Mouse (Mus musculus) liver, embryonic 16.5 days (tissue): ENCODE data around the gene Bcl2a1a. TPM values are rescaled to one million over a fixed set of nuclear protein-coding genes. Genes with fewer than 3 reads are reported as not detected.
A peak's percentile ranks its signal among the peaks of the same experiment; 100 is the strongest.
"Not testable (repeated sequence)": the region's sequence is repeated elsewhere in the genome, so short reads cannot be mapped to it uniquely, and the experiment has no call there.

Experiments
- ATAC-seq: fragments of 200-750 bp; cut with Nextera tagmentation; 2 replicates; pipeline ENCODE4 v1.8.0; 2017; ENCODE audit warnings: low read depth, mild to moderate bottlenecking, moderate number of reproducible peaks, moderate library complexity
- H3K27ac ChIP-seq: fragments of 300-500 bp; sonication (generic); 2 replicates; pipeline ENCODE4 v1.5.1; 2014; ENCODE audit warnings: mild to moderate bottlenecking, low read length
- H3K27me3 ChIP-seq: fragments of 300-500 bp; sonication (generic); 2 replicates; pipeline ENCODE4 v1.6.1; 2014; ENCODE audit warnings: low read depth, low read length, mixed read lengths; ENCODE audit not compliant: control insufficient read depth, insufficient read depth
- H3K36me3 ChIP-seq: fragments of 300-500 bp; sonication (generic); 2 replicates; pipeline ENCODE4 v1.6.1; 2014; ENCODE audit warnings: mild to moderate bottlenecking; ENCODE audit not compliant: control insufficient read depth, insufficient read depth
- H3K4me1 ChIP-seq: fragments of 300-500 bp; sonication (generic); 2 replicates; pipeline ENCODE4 v1.6.1; 2014; ENCODE audit warnings: low read depth, low read length, mixed read lengths; ENCODE audit not compliant: control insufficient read depth
- H3K4me2 ChIP-seq: fragments of 300-500 bp; sonication (generic); 2 replicates; pipeline ENCODE4 v1.6.1; 2014; ENCODE audit warnings: low read depth, low read length, mixed read lengths
- H3K4me3 ChIP-seq: fragments of 300-500 bp; sonication (generic); 2 replicates; pipeline ENCODE4 v1.5.1; 2014; ENCODE audit warnings: low read depth, mild to moderate bottlenecking, low read length
- H3K9ac ChIP-seq: fragments of 300-500 bp; sonication (generic); 2 replicates; pipeline ENCODE4 v1.6.1; 2014; ENCODE audit warnings: low read depth, low read length
- H3K9me3 ChIP-seq: fragments of 300-500 bp; sonication (generic); replicated peaks from 2 replicates; pipeline ENCODE4 v1.6.1; 2016; ENCODE audit warnings: low read length; ENCODE audit not compliant: control insufficient read depth
- WGBS: fragments of 180-500 bp; shearing (Covaris S2); extraction: QIAGEN DNeasy Blood & Tissue Kit; methylation state at CpG from one replicate; pipeline ENCODE4 v1.1.7; 2014; ENCODE audit not compliant: insufficient replicate concordance; 5-methylcytosine and 5-hydroxymethylcytosine counted together
- polyA plus RNA-seq: library from polyadenylated mRNA; unstranded; fragments of >200 nt; fragmentation: Nextera tagmentation; extraction: Ambion mirVana; gene quantifications from 2 replicates; pipeline ENCODE4 v1.2.1, GENCODE M21; 2015

The Bcl2a1a gene
- 0.47 TPM in 1 of 2 replicates, not detected in the other for polyA plus RNA-seq

GRCm38 (mm10) chr9:88956670-88957153 lies at the start of gene Bcl2a1a:
TSS of gene Bcl2a1a (plus strand) at chr9:88956900.
- peak; percentile 19; the same call in 1 of the 2 replicates for ATAC-seq
- H3K9ac ChIP-seq, H3K36me3 ChIP-seq, H3K4me1 ChIP-seq, H3K9me3 ChIP-seq, H3K4me2 ChIP-seq, H3K4me3 ChIP-seq, H3K27me3 ChIP-seq, H3K27ac ChIP-seq: not testable (repeated sequence)
- WGBS, result 47% methylated on average over 5 of the region's 5 CpGs

- H3K4me1 ChIP-seq, H3K9me3 ChIP-seq, H3K4me2 ChIP-seq, H3K27me3 ChIP-seq, ATAC-seq, H3K36me3 ChIP-seq, H3K9ac ChIP-seq, H3K4me3 ChIP-seq, H3K27ac ChIP-seq: not testable (repeated sequence)
- WGBS, result 55% methylated on average over 4 of the region's 5 CpGs
These were observed 40.1 kb upstream of the Bcl2a1a start for GRCm38 (mm10) chr9:88916576-88916975.

- H3K9me3 ChIP-seq, H3K27me3 ChIP-seq, H3K4me1 ChIP-seq, H3K4me2 ChIP-seq, H3K27ac ChIP-seq, H3K36me3 ChIP-seq, H3K9ac ChIP-seq, H3K4me3 ChIP-seq, ATAC-seq: not testable (repeated sequence)
- WGBS, result 3% methylated on average over 1 of the region's 3 CpGs
These were observed 18.4 kb upstream of the Bcl2a1a start for GRCm38 (mm10) chr9:88938312-88938711.

GRCm38 (mm10) chr9:88951466-88951865 lies 5.2 kb upstream of the Bcl2a1a start:
- ATAC-seq, H3K9me3 ChIP-seq, H3K27me3 ChIP-seq, H3K27ac ChIP-seq, H3K9ac ChIP-seq, H3K4me3 ChIP-seq, H3K4me2 ChIP-seq, H3K4me1 ChIP-seq, H3K36me3 ChIP-seq: not testable (repeated sequence)

- H3K9ac ChIP-seq, H3K9me3 ChIP-seq: not testable (repeated sequence)
- 0 out of 2 replicates have a peak, but pooled peaks have one; percentile 27 for ATAC-seq
These were observed 3.5 kb upstream of the Bcl2a1a start for GRCm38 (mm10) chr9:88953151-88953550.

GRCm38 (mm10) chr9:88955224-88955623 lies 1.5 kb upstream of the Bcl2a1a start:
- H3K9ac ChIP-seq, H3K27me3 ChIP-seq, H3K27ac ChIP-seq, H3K4me1 ChIP-seq, H3K36me3 ChIP-seq, ATAC-seq, H3K4me2 ChIP-seq, H3K9me3 ChIP-seq, H3K4me3 ChIP-seq: not testable (repeated sequence)
- WGBS, result 43% methylated on average over 1 of the region's 1 CpGs

More at GRCm38 (mm10) chr9:88953151-88953550, 3.5 kb upstream of the Bcl2a1a start:
- not testable (repeated sequence) for H3K27me3 ChIP-seq, H3K4me3 ChIP-seq, H3K36me3 ChIP-seq, H3K27ac ChIP-seq, H3K4me2 ChIP-seq, H3K4me1 ChIP-seq

GRCm38 (mm10) chr9:88956035-88956434 lies 665 bp upstream of the Bcl2a1a start:
- H3K27me3 ChIP-seq, H3K9me3 ChIP-seq, H3K9ac ChIP-seq, ATAC-seq, H3K36me3 ChIP-seq, H3K4me3 ChIP-seq, H3K27ac ChIP-seq, H3K4me2 ChIP-seq, H3K4me1 ChIP-seq: not testable (repeated sequence)
- WGBS, result 69% methylated on average over 2 of the region's 4 CpGs

GRCm38 (mm10) chr9:88958891-88959290 lies 2.2 kb downstream of the Bcl2a1a start:
- H3K9ac ChIP-seq, result no peak overlapping the region
- no peaks in the 10 kb centered on the region for H3K9me3 ChIP-seq
- H3K4me1 ChIP-seq, result no peaks in the 10 kb centered on the region
- WGBS, result 59% methylated on average over 3 of the region's 3 CpGs
- no peaks in the 10 kb centered on the region for H3K27me3 ChIP-seq
- no peak overlapping the region for H3K4me2 ChIP-seq
- no peaks in the 10 kb centered on the region for H3K36me3 ChIP-seq
- H3K4me3 ChIP-seq, result no peak overlapping the region
- H3K27ac ChIP-seq, result no peak overlapping the region
- ATAC-seq, result no peak

- H3K27ac ChIP-seq, H3K4me1 ChIP-seq, H3K4me3 ChIP-seq, ATAC-seq, H3K36me3 ChIP-seq, H3K9me3 ChIP-seq, H3K27me3 ChIP-seq, H3K4me2 ChIP-seq, H3K9ac ChIP-seq: not testable (repeated sequence)
- WGBS, result 18% methylated on average over 1 of the region's 1 CpGs
These were observed 3.3 kb downstream of the Bcl2a1a start for GRCm38 (mm10) chr9:88959981-88960380.
